9 mouse cellular contexts compared by ENCODE assay signal in genomic region chrX:70475215-70475765, GRCm38 (mm10). TPM values are rescaled to one million over a fixed set of nuclear protein-coding genes. Genes with fewer than 3 reads are reported as not detected.
DNase-seq lines count a peak whose midpoint lies in the region; ATAC-seq and TF ChIP-seq lines count a peak whose summit lies in the region.
"Had no signal": no experiment of that assay in that cellular context is flagged by ENCODE, and none has a peak within 500 bp of the region (broad histone marks: within the 10 kb centered on the region; RNA-seq: fewer than 3 reads in every experiment).

No protein-coding gene starts in this region.

- ATAC-seq in forebrain, embryonic 11.5 days (replicated peaks; ENCODE audit: low FRiP score): no peak
- ATAC-seq in intestine, embryonic 15.5 days: no peak

- peaks cover 38% of the 10 kb centered on the region for H3K79me2 ChIP-seq in myocyte (ENCODE audit: control insufficient read depth, insufficient read depth)

- no peaks in the 10 kb centered on the region for H3K36me3 ChIP-seq in forebrain, embryonic 11.5 days (ENCODE audit: control insufficient read depth, insufficient read depth, low read length)
- H3K36me3 ChIP-seq in intestine, embryonic 15.5 days: no peaks in the 10 kb centered on the region
- H3K36me3 ChIP-seq in myocyte (ENCODE audit: control insufficient read depth, insufficient read depth): no peaks in the 10 kb centered on the region
- H3K36me3 ChIP-seq: G1E had no signal

- peak overlapping the region; percentile 72 for H3K4me3 ChIP-seq in layer of hippocampus, adult 2 months
- no peak overlapping the region for H3K4me3 ChIP-seq in forebrain, embryonic 11.5 days (ENCODE audit: low read depth, low read length)
- H3K4me3 ChIP-seq in intestine, embryonic 15.5 days (replicated peaks): peak overlapping the region; percentile 55; the same call in 1 of the 2 replicates
- H3K4me3 ChIP-seq in myocyte: peak overlapping the region; percentile 50

- H3K4me1 ChIP-seq in forebrain, embryonic 11.5 days (replicated peaks; ENCODE audit: control insufficient read depth, insufficient read depth, low read length): no peaks in the 10 kb centered on the region
- no peaks in the 10 kb centered on the region for H3K4me1 ChIP-seq in intestine, embryonic 15.5 days (replicated peaks)

- no peak overlapping the region for H3K9ac ChIP-seq in forebrain, embryonic 11.5 days (ENCODE audit: low read length)
- H3K9ac ChIP-seq in intestine, embryonic 15.5 days: no peak overlapping the region

- H3K9me3 ChIP-seq in forebrain, embryonic 11.5 days (ENCODE audit: control insufficient read depth, low read length): no peaks in the 10 kb centered on the region
- no peaks in the 10 kb centered on the region for H3K9me3 ChIP-seq in intestine, embryonic 15.5 days
- H3K9me3 ChIP-seq: G1E had no signal

- TF ChIP-seq CTCF in layer of hippocampus, adult 2 months (conservative IDR thresholded peaks at IDR 0.05): no peak

- no peaks in the 10 kb centered on the region for H3K27me3 ChIP-seq in forebrain, embryonic 11.5 days (ENCODE audit: control insufficient read depth, insufficient read depth, low read length)
- H3K27me3 ChIP-seq in intestine, embryonic 15.5 days (replicated peaks): no peaks in the 10 kb centered on the region
- no peaks in the 10 kb centered on the region for H3K27me3 ChIP-seq in myocyte (ENCODE audit: control insufficient read depth, insufficient read depth, insufficient read length)

- H3K4me2 ChIP-seq in forebrain, embryonic 11.5 days (ENCODE audit: low read depth, low read length, severe bottlenecking): peak overlapping the region; percentile 55; the same call in 1 of the 2 replicates
- H3K4me2 ChIP-seq in intestine, embryonic 15.5 days (replicated peaks): peak overlapping the region; percentile 57
- H3K4me2 ChIP-seq in myocyte (ENCODE audit: low read depth): peak overlapping the region; percentile 74

- TF ChIP-seq POLR2A in myocyte (IDR thresholded peaks at IDR 0.05; ENCODE audit: insufficient read length, low read depth): no peak

- WGBS in forebrain, embryonic 11.5 days: 76% methylated on average over 3 of the region's 3 CpGs
- 70% methylated on average over 3 of the region's 3 CpGs for WGBS in intestine, embryonic 15.5 days

- no peak for DNase-seq in layer of hippocampus, adult 2 months (ENCODE audit: low spot score in 2 of 2)
- no peak for DNase-seq in layer of hippocampus, adult 11-12 months (ENCODE audit: low spot score)
- DNase-seq in forebrain, embryonic 11.5 days (ENCODE audit: low spot score): no peak
- no peak for DNase-seq in spleen, postnatal 14 days (ENCODE audit: low spot score in 2 of 2)
- DNase-seq in thymus, postnatal 4 days: no peak
- DNase-seq: heart, postnatal 36 days had no signal

- H3ac ChIP-seq in myocyte (ENCODE audit: control insufficient read depth, insufficient read length): no peak overlapping the region

- no peak overlapping the region for H3K27ac ChIP-seq in layer of hippocampus, adult 2 months
- H3K27ac ChIP-seq in forebrain, embryonic 11.5 days (ENCODE audit: low read depth, low read length): no peak overlapping the region
- no peak overlapping the region for H3K27ac ChIP-seq in intestine, embryonic 15.5 days

TF ChIP-seq in myocyte, 11 proteins besides CTCF, POLR2A, EP300 and RAD21:
- TF ChIP-seq USF1 (IDR thresholded peaks at IDR 0.05; ENCODE audit: low read depth) (no peak), TCF12 (IDR thresholded peaks at IDR 0.05; ENCODE audit: insufficient read depth, poor library complexity, severe bottlenecking) (no peak), TCF3 (IDR thresholded peaks at IDR 0.05; ENCODE audit: insufficient read length, low read depth) (no peak), CEBPB (IDR thresholded peaks at IDR 0.05; ENCODE audit: insufficient read depth, poor library complexity, severe bottlenecking) (no peak), REST (IDR thresholded peaks at IDR 0.05; ENCODE audit: insufficient read depth, insufficient read length) (no peak), MYOG (IDR thresholded peaks at IDR 0.05; ENCODE audit: control insufficient read depth in 1 of 3, insufficient read depth in 1 of 3, insufficient read length in 2 of 3, low read depth in 2 of 3) (no peak), E2F4 (IDR thresholded peaks at IDR 0.05; ENCODE audit: insufficient read depth) (no peak), SRF (IDR thresholded peaks at IDR 0.05; ENCODE audit: control insufficient read depth, insufficient read length, low read depth) (no peak), MYOD1 (IDR thresholded peaks at IDR 0.05; ENCODE audit: control insufficient read depth in 1 of 3, insufficient read length in 2 of 3, low read depth in 2 of 3) (no peak), POLR2AphosphoS2 (IDR thresholded peaks at IDR 0.05; ENCODE audit: insufficient read length, low read depth) (no peak), MAX (IDR thresholded peaks at IDR 0.05; ENCODE audit: low read depth) (no peak)

RNA-seq across cellular contexts. Expression of gene Tmem185a, which starts 1.7 kb away (rescaled TPM):
- 10 to 100 TPM; 50.1 to 51.3 TPM for total RNA-seq in layer of hippocampus, adult 2 months (2021)
- polyA plus RNA-seq in forebrain, embryonic 11.5 days (2014; fragmentation: Nextera tagmentation; extraction: Ambion mirVana): 46.0 and 52.6 TPM in 2 replicates
- 34.2 and 38.3 TPM in 2 replicates for polyA plus RNA-seq in intestine, embryonic 15.5 days (2015; fragmentation: Nextera tagmentation; extraction: Ambion mirVana)
- polyA plus RNA-seq in myocyte (2012; fragmentation: generic; extraction: Trizol): 31.2 TPM
